Mouse (Mus musculus) common myeloid progenitor, adult 5-6 weeks (primary cell): ENCODE data around the gene Enpep. TPM values are rescaled to one million over a fixed set of nuclear protein-coding genes. Genes with fewer than 3 reads are reported as not detected.

Source experiments
- ATAC-seq: replicated peaks from 2 replicates; pipeline ENCODE4 v1.8.0; 2016; ENCODE audit warnings: low read depth, mild to moderate bottlenecking, moderate TSS enrichment, inconsistent platforms; ENCODE audit not compliant: poor library complexity, severe bottlenecking
- total RNA-seq: library from RNA; stranded (forward); fragments of 200-1000, 187-1606 nt; gene quantifications from 2 replicates; pipeline ENCODE4 v1.2.3, GENCODE M21; 2017

Enpep gene
- total RNA-seq, 1 experiment from 2014 or later, result not detected

DNA sequence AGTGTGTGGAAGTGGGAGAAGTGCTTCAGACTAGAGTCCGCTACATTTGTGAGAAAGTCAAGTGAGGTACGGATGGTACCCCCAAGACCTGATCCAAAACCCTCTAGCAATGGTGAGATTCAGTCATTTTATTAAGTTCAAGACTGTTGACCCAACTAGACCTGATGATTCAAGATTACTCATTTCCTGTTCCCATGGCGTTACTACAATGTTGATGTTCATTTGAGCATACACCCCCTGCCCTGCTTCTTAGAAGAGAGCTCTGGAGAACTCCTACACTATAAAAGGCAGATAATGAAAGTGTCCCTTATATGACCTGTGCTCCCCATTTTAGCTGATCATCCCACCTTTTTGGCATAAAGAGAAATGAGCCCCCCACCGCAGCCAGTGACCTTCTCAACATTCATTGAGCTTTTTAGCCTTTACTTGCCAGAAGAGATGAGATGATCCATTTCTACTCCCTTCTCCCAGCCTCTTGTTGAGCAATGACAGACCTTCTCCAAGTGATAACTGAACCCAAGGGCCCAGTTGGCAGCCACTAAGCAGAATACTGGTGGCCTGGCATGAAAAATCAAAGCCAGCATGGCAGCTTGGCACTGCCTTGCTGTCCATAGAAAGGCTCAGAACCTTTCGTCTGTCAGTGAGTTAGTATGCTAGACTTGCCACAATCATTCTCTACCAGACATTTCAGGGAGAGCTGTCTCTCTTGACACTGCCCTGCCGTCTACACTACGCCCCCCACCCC, 18.7 kb downstream of the Enpep start:
- no peak for ATAC-seq

- no peak for ATAC-seq
Observed at GRCm38 (mm10) chr3:129313221-129313620, 19.3 kb downstream of the Enpep start.

GRCm38 (mm10) chr3:129312511-129312910, 20.0 kb downstream of the Enpep start:
- no peak for ATAC-seq

DNA sequence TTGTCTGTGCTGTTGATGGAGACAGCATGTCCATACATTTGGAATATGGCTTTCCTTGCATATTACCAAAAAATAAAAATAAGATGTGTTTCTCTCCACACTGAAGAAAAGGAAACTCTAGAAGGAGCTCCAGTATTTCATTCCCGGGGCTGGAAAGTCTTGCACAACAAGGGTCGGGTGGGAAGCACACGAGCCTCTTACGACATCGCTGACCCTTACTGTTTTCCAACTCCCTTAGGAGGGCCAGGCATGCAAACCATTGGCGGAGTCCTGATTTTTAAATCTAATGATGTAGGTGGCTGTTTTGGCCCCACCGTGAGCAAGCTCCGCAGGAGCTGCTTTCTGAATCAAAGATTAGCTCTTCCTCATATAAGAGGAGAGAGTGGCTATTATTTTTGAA, 20.6 kb downstream of the Enpep start:
- ATAC-seq, result no peak

GRCm38 (mm10) chr3:129309926-129310325, 22.6 kb downstream of the Enpep start:
- no peak for ATAC-seq

DNA sequence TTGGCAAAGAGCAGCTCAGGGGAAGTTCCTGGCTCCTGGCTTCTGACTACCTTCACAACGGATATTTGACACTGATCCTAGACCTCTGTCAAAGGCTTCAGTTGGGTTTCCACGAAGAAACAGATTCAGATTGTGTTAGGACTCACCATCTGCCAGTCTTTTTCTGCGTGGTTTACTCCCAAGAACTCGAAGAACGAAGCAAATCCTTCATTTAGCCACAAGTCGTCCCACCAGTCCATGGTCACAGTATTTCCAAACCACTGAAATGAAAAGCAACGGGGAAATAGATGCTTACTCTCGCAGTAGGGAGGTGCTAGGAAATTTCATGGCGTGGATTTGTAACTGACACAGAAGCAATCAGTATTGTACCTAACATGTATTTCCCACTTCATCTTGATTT, 23.6 kb downstream of the Enpep start:
- ATAC-seq, result no peak

GRCm38 (mm10) chr3:129308102-129308752, 24.3 kb downstream of the Enpep start:
- ATAC-seq, result peak; percentile 89

GRCm38 (mm10) chr3:129303941-129304340, 28.6 kb downstream of the Enpep start:
- peak; percentile 80 for ATAC-seq

DNA sequence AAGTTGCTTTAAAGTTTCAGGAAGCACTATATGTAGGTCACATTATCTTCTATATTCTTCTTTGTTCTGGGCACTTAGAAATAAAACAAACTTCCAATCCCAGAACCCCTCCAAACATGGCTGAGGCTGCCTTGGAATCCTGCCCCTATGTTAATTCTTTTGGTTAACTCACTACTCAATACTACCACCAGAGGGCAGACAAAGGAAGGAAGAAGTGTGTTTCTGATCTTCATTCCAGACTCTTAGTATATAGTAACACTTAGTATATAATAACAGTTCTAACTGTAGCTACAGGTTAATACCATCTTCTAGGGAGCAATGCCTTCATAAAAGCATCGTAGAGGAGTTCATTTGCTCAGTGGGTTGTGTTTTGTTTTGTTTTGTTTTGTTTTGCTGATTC, 32.6 kb downstream of the Enpep start:
- peak; percentile 77 for ATAC-seq

- ATAC-seq, result no peak
Observed at GRCm38 (mm10) chr3:129298606-129299005, 33.9 kb downstream of the Enpep start.

DNA sequence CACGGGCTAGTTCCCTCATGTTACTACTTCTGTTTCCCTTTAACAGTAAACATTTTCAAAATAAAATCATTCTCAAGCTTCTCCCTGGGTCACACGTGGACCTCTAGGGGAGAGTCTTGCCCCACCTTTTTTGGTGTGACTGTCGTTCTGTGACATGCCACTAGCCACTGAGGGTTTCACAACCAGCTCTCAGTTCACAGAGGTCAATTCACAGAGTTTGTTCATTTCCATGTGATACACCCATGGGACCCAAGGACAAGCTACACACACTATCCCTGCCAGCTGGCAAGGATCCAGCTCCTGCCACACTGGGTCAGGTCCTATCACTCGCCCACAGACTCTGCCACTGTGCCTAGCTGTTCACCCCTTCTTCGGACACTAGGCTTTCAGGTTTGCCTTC, 35.5 kb downstream of the Enpep start:
- peak; percentile 83 for ATAC-seq

GRCm38 (mm10) chr3:129295883-129296282, 36.6 kb downstream of the Enpep start:
- 0 out of 2 replicates have a peak, but pooled peaks have one; percentile 6 for ATAC-seq

DNA sequence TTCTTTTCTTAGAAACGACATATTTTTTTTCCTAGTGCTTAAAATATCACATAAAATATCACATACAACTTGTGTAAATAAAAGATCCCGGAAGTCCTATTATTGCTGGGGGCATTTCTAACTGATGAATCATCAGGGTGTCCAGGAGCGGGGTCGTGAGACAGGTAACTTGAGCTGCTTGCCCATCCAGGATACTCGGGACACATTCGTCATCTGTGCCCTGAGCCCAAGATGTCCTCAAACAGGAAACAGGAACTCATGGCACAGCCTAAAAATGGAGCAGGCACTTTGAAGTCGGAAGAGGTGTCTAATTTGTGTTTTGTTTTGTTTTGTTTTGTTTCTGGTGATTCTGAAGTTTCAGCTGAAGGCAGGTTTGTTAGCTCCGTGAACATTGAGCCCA, 43.0 kb downstream of the Enpep start:
- no peak for ATAC-seq

GRCm38 (mm10) chr3:129287140-129287539, 45.4 kb downstream of the Enpep start:
- ATAC-seq, result no peak

- no peak for ATAC-seq
Observed at GRCm38 (mm10) chr3:129286426-129286825, 46.1 kb downstream of the Enpep start.

DNA sequence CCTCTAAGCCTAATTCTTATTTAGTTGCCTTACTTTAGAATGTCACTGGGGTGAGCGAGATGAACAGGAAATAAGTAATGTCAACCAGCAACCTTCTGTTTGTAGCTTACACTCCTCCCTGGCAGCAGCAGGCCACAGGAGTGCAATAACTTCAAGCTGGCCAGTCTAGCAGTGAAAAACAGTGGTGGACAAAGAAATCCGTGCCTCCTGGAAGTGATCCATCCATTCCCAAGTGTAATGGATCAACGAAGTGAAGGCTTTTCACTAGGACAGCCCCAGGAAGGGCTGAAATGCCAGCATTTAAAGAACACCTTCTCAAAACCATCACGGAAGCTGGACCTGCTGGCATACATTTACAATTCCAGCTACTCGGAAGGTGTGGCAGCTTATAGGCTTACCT, 48.2 kb downstream of the Enpep start:
- no peak for ATAC-seq

GRCm38 (mm10) chr3:129279441-129279840, 53.1 kb downstream of the Enpep start:
- ATAC-seq, result no peak

GRCm38 (mm10) chr3:129273156-129273831, 59.2 kb downstream of the Enpep start:
- no peak for ATAC-seq

GRCm38 (mm10) chr3:129270044-129270443, 62.5 kb downstream of the Enpep start:
- ATAC-seq, result peak; percentile 100

- ATAC-seq, result no peak
Observed at GRCm38 (mm10) chr3:129268886-129269683, 63.4 kb downstream of the Enpep start.
